Mouse (Mus musculus) hindlimb bud, embryonic 11.5 days (tissue): ENCODE results near the gene Auts2.

Experiments
- DNase-seq: peaks from one replicate; pipeline ENCODE4 v3.0.0-alpha.2; 2012; ENCODE audit warnings: low read depth, low spot score; ENCODE audit errors: extremely low spot score

The Auts2 gene

GRCm38 (mm10) chr5:131557591-131558385, 985.4 kb downstream of the Auts2 start:
- DNase-seq = no peak

- DNase-seq = no peak
Observed at GRCm38 (mm10) chr5:131548932-131549563, 994.1 kb downstream of the Auts2 start.

GRCm38 (mm10) chr5:131547926-131548325, 995.2 kb downstream of the Auts2 start:
- no peak for DNase-seq

GRCm38 (mm10) chr5:131546414-131546813, 996.7 kb downstream of the Auts2 start:
- DNase-seq = no peak

GRCm38 (mm10) chr5:131544381-131544780, 998.8 kb downstream of the Auts2 start:
- no peak for DNase-seq

GRCm38 (mm10) chr5:131538311-131538915, 1004.7 kb downstream of the Auts2 start:
- no peak for DNase-seq

GRCm38 (mm10) chr5:131537831-131538310, 1005.3 kb downstream of the Auts2 start:
- no peak for DNase-seq

- DNase-seq = no peak
Observed at GRCm38 (mm10) chr5:131537155-131537830, 1005.9 kb downstream of the Auts2 start.

- DNase-seq = no peak
Observed at GRCm38 (mm10) chr5:131535752-131536151, 1007.4 kb downstream of the Auts2 start.

GRCm38 (mm10) chr5:131533815-131534214, 1009.3 kb downstream of the Auts2 start:
- no peak for DNase-seq

GRCm38 (mm10) chr5:131531744-131532552, 1011.2 kb downstream of the Auts2 start:
- no peak for DNase-seq

GRCm38 (mm10) chr5:131530828-131531227, 1012.3 kb downstream of the Auts2 start:
- no peak for DNase-seq

- DNase-seq = no peak
Observed at GRCm38 (mm10) chr5:131526666-131527065, 1016.5 kb downstream of the Auts2 start.

GRCm38 (mm10) chr5:131524900-131525465, 1018.2 kb downstream of the Auts2 start:
- no peak for DNase-seq

GRCm38 (mm10) chr5:131519560-131519959, 1023.6 kb downstream of the Auts2 start:
- DNase-seq = no peak

- DNase-seq = no peak
Observed at GRCm38 (mm10) chr5:131517677-131518076, 1025.5 kb downstream of the Auts2 start.

- no peak for DNase-seq
Observed at GRCm38 (mm10) chr5:131515707-131516407, 1027.3 kb downstream of the Auts2 start.

- no peak for DNase-seq
Observed at GRCm38 (mm10) chr5:131513753-131514152, 1029.4 kb downstream of the Auts2 start.

- no peak for DNase-seq
Observed at GRCm38 (mm10) chr5:131512617-131513016, 1030.5 kb downstream of the Auts2 start.
